Mouse (Mus musculus) left cerebral cortex, postnatal 36 days (tissue): ENCODE data around the gene Pptc7. TPM values are rescaled to one million over a fixed set of nuclear protein-coding genes. Genes with fewer than 3 reads are reported as not detected.
A peak's percentile ranks its signal among the peaks of the same experiment; 100 is the strongest.

Experiments
- DNase-seq, 2 experiments: peaks; one replicate each; pipeline ENCODE4 v3.0.0; 2021 to 2022; ENCODE audit warnings: low spot score in 2 of 2, mixed read lengths in 1 of 2
- intact Hi-C: fragments of 180-260 bp; cut with DNase I; formaldehyde crosslinking; loops from one replicate; pipeline ENCODE4 v1.15.1; 2025
- total RNA-seq, 2 experiments: library from RNA; stranded (reverse); gene quantifications; 2 replicates each; pipeline ENCODE4 v1.2.3; 2021

Pptc7 gene
- total RNA-seq = 10 to 100 TPM; 39.1 to 42.7 TPM

GRCm38 (mm10) chr5:122284183-122285028, at the start of gene Pptc7:
Gene Pptc7, plus strand, starts transcription at chr5:122284365.
- intact Hi-C loops = loop anchor here (5.0 kb wide), 1 partner anchor 33 kb away; no protein-coding TSS in a partner anchor

DNA sequence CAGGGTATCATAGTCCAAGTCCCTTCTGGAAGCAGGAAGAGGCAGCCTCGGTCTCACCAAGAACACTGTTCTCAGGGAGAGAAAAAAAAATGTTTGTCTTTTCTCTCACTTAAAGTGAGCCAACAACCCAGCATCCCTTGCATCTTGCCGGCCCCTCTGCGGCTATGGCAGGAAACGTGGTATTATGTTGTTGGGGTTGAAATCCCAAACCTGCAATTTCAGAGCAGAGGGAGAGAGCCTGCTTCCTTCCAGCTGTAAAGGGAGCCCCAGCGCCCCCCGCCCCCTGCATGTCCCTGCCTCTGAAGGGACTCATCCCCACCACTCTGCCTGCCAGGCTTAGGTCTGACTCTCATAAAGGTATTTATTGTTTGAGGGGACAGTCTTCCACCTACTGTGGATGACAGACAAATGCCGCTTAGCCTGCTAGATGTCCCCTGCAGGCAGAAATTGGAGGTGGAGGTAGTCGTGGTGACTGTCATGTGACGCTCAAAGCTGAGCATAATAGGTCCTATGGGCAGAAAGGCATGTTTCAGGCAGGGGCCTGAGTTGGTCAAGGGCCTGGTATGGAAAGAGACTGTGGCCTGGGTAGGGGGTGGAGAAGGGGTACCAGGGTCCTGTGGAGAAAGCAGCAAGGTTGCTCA, 48.8 kb upstream of the Pptc7 start:
- intact Hi-C loops = no loop called here

More at GRCm38 (mm10) chr5:122284183-122285028, at the start of gene Pptc7:
- peak; percentile 84 to 87 for DNase-seq

DNA sequence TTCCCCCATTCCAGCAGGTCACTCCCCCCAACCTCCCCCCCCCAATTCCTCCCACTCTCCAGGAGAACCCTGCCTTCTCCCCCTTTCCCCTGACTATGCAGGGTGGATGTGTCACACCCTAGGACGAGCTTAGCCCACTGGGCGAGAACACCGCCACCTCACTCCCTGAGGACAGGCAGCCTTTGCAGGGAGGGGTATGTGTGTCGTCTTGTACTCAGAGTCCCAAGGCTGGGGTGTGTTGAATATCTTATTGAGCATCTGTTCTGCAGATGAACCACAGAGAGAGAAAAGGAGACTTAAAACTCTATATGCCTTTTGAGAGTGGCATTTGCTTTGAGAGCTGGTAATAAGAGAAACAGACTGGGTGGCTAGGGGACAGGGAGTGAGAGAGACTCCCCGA, 47.0 kb upstream of the Pptc7 start:
- intact Hi-C loops = no loop called here
- peak in 1 of 2 experiments; percentile 38 for DNase-seq

More for the DNA sequence above, 48.8 kb upstream of the Pptc7 start:
- DNase-seq = no peak

GRCm38 (mm10) chr5:122239618-122240017, 44.5 kb upstream of the Pptc7 start:
- intact Hi-C loops = loop anchor here (5.0 kb wide), 1 partner anchor 72 kb away; no protein-coding TSS in a partner anchor

DNA sequence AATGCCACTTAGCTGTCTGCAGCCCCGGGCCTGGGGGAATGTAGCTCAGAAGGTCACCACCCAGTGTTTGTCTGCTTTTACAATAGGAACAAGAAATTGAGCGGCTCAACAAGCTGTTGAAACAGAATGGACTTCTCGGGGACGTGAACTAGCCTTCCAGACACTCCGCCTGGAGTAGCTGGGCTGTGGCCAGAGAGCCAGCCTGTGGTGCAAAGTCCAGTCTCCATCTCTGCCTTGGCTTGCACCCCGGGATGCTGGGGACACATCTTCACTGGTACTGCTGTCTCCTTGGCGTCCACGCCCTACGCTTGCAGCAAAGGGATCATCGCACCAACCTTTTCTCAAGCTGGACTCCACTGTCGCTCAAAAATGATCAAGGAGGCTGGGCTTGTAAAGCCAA, 43.6 kb upstream of the Pptc7 start:
- intact Hi-C loops = loop anchor here (5.0 kb wide), 1 partner anchor 73 kb away; no protein-coding TSS in a partner anchor
- no peak for DNase-seq

More at GRCm38 (mm10) chr5:122239618-122240017, 44.5 kb upstream of the Pptc7 start:
- DNase-seq = no peak

DNA sequence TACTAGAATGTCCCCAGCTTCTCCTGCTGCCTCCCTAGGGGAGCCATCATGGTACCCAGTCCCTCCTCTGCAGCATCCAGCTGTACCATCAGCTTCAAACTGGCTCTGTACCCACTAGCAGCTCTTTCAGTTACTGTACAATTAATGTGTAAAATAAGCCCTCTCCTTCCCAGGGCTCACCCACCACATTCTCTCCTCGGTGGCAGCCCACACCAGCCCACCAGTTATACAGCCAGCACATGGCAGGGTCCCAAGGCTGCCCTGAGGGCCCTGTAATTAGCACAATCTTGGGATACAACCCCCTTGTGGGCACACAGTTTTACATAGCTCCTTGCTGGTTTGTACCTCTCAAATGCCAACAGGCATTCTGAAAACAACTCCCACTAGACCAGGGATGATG, 43.2 kb upstream of the Pptc7 start:
- intact Hi-C loops = loop anchor here (5.0 kb wide), 1 partner anchor 74 kb away; no protein-coding TSS in a partner anchor
- DNase-seq = no peak

- intact Hi-C loops = loop anchor here (5.0 kb wide), 1 partner anchor 75 kb away; no protein-coding TSS in a partner anchor
- no peak for DNase-seq
These were observed 41.5 kb upstream of the Pptc7 start for GRCm38 (mm10) chr5:122242521-122243123.

- DNase-seq = peak; percentile 26 to 35
These were observed 40.2 kb upstream of the Pptc7 start for GRCm38 (mm10) chr5:122243781-122244523.

GRCm38 (mm10) chr5:122245186-122245585, 39.0 kb upstream of the Pptc7 start:
- no peak for DNase-seq
- intact Hi-C loops = no loop called here

More at GRCm38 (mm10) chr5:122243781-122244523, 40.2 kb upstream of the Pptc7 start:
- intact Hi-C loops = loop anchor here (5.0 kb wide), 1 partner anchor 77 kb away; no protein-coding TSS in a partner anchor

GRCm38 (mm10) chr5:122246547-122247167, 37.5 kb upstream of the Pptc7 start:
- intact Hi-C loops = no loop called here
- no peak for DNase-seq

DNA sequence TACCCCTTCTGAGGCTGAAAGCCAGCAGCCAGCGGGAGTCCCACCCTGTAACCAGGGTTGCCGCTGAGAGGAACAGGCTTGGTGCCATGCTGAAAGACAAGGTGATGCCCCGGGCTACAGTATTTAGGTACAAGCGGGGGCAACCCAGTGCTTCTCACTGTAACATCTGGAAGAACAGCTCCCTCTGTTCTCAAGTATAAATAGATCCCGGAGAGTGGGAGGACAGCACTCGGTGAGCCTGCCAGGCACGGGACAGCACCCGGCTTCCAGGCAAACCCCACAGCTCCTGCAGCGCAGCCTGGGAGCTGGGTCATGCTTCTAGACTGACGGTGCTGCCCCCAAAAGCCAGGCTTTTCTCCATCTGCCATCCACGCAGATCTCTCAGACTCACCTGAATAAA, 36.6 kb upstream of the Pptc7 start:
- peak; percentile 46 to 63 for DNase-seq
- intact Hi-C loops = no loop called here

DNA sequence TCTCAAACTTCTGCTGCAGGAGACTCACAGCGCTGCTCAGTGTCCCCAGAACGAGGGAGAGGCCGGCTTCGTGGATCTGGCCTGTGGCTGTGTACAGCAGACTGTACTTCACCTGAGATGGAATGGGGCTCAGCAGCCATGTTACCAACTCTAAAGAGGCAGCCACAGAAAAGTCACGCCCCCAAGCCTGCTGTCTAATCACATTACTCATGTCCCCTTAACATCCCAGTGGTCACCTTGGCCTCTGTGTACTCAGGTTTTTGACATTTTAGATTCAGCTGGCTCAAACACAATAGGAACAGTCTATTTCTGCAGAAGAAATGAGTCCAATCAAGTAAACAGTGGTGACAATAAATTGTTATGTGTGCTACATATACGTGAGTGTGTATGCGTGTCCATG, 36.2 kb upstream of the Pptc7 start:
- no peak for DNase-seq
- intact Hi-C loops = no loop called here

DNA sequence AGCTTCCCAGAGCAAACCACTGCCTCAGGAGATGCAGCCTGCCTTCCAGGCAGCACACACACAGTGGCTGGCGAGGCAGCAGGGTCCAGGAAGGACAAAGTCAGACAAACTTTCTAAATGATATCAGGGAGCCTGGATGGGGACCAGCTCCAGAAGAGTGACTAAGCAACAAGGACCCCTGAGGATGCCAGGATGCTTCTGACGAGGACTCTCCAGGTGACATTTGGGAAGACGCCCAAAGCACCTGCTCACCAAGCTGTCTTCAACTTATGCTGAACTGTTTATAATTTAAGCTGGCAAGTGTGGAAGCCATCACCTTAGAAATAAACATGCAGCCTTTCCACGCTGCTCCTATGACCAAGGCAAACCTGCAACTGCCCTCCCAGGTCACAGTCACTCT, 34.9 kb upstream of the Pptc7 start:
- DNase-seq = no peak
- intact Hi-C loops = no loop called here

- intact Hi-C loops = no loop called here
- DNase-seq = no peak
These were observed 32.1 kb upstream of the Pptc7 start for GRCm38 (mm10) chr5:122251895-122252606.

DNA sequence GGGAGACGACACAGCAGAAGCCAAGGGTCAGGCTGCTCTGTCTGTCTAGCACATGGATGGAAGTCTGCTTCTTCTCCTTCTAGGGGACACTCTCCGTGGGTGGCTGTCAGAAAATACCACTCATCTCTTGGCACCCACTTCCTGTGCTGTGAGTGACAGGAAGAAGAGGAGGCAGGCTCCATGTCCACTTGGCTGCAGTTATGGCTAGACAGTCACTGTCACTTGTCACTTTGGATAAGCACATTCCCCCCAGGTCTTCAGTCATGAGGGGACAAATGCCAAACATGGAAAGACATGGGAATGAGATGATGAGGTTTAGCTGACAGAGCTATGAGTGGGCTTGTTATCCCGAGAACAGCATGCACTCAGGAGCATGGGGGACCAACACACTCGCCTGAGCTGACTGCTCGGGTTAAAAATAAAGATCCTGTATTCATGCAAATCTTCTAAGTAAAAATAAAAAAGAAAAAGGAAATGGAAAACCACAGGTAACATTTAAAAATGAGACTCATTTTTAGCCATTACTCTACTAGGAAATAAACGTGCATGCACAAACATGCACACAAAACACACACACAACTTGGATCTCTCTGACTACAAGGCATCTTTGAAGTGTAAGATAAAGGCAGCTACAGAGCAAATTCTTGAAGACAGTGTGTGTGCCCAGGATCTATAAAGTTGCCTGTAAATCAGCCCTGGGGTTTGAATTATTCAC, 26.0 kb upstream of the Pptc7 start:
- no peak for DNase-seq
- intact Hi-C loops = no loop called here

- no peak for DNase-seq
- intact Hi-C loops = no loop called here
These were observed 22.1 kb upstream of the Pptc7 start for GRCm38 (mm10) chr5:122262104-122262503.
